Mouse (Mus musculus): ENCODE measurements at regions not wholly inside any gene's neighbourhood (a gene's known extent, or its start where the extent isn't known, plus 50 kb on each side); places are given as distances from the start of the nearest gene placed in this dataset.

- no peak for DNase-seq
Measured at GRCm38 (mm10) chr3:34377329-34377728, 272.9 kb upstream of the Sox2 start.

- no peak for DNase-seq
Measured at GRCm38 (mm10) chr3:34371418-34371817, 278.8 kb upstream of the Sox2 start.

- DNase-seq: no peak
Measured at GRCm38 (mm10) chr3:34338100-34338499, 257.0 kb upstream of the Dnajc19 start.

- DNase-seq: no peak
Measured at GRCm38 (mm10) chr3:34333555-34333954, 252.4 kb upstream of the Dnajc19 start.

- DNase-seq: no peak
Measured at GRCm38 (mm10) chr3:34331889-34332276, 250.8 kb upstream of the Dnajc19 start.

- no peak for DNase-seq
Measured at GRCm38 (mm10) chr3:34330970-34331888, 250.1 kb upstream of the Dnajc19 start.

GRCm38 (mm10) chr3:34328865-34329264 lies 247.7 kb upstream of the Dnajc19 start:
- DNase-seq: no peak

- DNase-seq: no peak
Measured at GRCm38 (mm10) chr3:34325669-34326068, 244.5 kb upstream of the Dnajc19 start.

- DNase-seq: no peak
Measured at GRCm38 (mm10) chr3:34322527-34323210, 241.5 kb upstream of the Dnajc19 start.

GRCm38 (mm10) chr3:34314798-34315197 lies 233.7 kb upstream of the Dnajc19 start:
- DNase-seq: no peak

- no peak for DNase-seq
Measured at GRCm38 (mm10) chr3:34314393-34314792, 233.3 kb upstream of the Dnajc19 start.

GRCm38 (mm10) chr3:34311944-34312343 lies 230.8 kb upstream of the Dnajc19 start:
- no peak for DNase-seq

GRCm38 (mm10) chr3:34299637-34300036 lies 218.5 kb upstream of the Dnajc19 start:
- DNase-seq: no peak

GRCm38 (mm10) chr3:34287836-34288235 lies 206.7 kb upstream of the Dnajc19 start:
- no peak for DNase-seq

- DNase-seq: no peak
Measured at GRCm38 (mm10) chr3:34270154-34270553, 189.0 kb upstream of the Dnajc19 start.

GRCm38 (mm10) chr3:34266462-34266861 lies 185.3 kb upstream of the Dnajc19 start:
- DNase-seq: no peak

GRCm38 (mm10) chr3:34264811-34265210 lies 183.7 kb upstream of the Dnajc19 start:
- DNase-seq: no peak

- DNase-seq: no peak
Measured at GRCm38 (mm10) chr3:34252730-34253337, 171.7 kb upstream of the Dnajc19 start.

- no peak for DNase-seq
Measured at GRCm38 (mm10) chr3:34242126-34242525, 161.0 kb upstream of the Dnajc19 start.

- no peak for DNase-seq
Measured at GRCm38 (mm10) chr3:34239978-34240377, 158.9 kb upstream of the Dnajc19 start.

- no peak for DNase-seq
Measured at GRCm38 (mm10) chr3:34234391-34234790, 153.3 kb upstream of the Dnajc19 start.

- DNase-seq: no peak
Measured at GRCm38 (mm10) chr3:34232329-34233250, 151.5 kb upstream of the Dnajc19 start.
